ENCODE assay signal across 8 mouse cellular contexts in the genomic region with DNA sequence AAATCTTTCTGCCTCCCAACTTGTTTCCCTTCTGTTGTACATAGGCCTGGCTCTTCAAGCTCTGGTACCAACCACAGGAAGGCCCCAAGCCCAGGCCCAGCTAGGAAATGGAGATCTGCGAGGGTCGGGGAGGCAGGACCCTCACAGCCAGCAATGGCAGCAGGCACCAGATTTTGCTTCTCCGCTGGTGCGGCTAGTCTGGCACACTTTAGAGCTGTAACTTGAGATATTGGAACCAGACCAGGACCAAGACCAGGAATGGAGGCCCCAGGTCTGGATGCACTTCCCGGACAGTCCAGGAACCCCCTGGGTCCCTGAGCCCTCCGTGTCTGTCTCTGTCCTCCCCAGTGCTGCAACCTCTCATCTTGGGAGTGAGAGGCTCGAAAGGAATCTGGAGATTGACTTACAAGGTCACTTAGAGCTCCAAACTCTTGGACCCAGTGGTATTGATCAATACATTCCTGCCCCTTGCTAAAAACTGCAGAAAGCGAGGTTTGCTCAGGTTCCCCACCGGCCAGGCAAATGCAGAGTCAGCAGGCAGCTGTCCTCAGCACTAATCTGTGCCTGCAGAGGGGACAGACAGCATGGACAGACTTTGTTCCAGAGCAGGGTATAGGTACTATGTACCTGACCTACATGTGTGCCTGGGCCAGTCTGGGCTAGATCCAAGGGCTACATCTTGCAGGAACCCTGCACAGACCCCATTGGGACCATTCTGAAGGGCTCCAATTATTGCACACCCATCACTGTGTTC. TPM values are rescaled to one million over a fixed set of nuclear protein-coding genes. Genes with fewer than 3 reads are reported as not detected.
DNase-seq lines count a peak whose midpoint lies in the region; ATAC-seq and TF ChIP-seq lines count a peak whose summit lies in the region.
"Had no signal": no experiment of that assay in that cellular context is flagged by ENCODE, and none has a peak within 500 bp of the region (broad histone marks: within the 10 kb centered on the region; RNA-seq: fewer than 3 reads in every experiment).

No protein-coding gene starts in this region.

- no peak for DNase-seq in heart, postnatal 4 days
- no peak for DNase-seq in stomach, postnatal 0 days (ENCODE audit: low spot score)
- DNase-seq in limb, embryonic 14.5 days (ENCODE audit: low spot score), result no peak
- no peak for DNase-seq in ovary, postnatal 10 days (ENCODE audit: low spot score)
- DNase-seq in frontal cortex, postnatal 10 days (ENCODE audit: low spot score in 2 of 2), result no peak

- H3K27ac ChIP-seq in heart, embryonic 14.5 days (replicated peaks in 1 of 2; ENCODE audit: control insufficient read depth in 1 of 2, insufficient read depth in 1 of 2, low read depth in 2 of 2, low read length in 2 of 2), result peak overlapping the region in 1 of 2 experiments; percentile 93; a peak in 2 of 4 replicates
- H3K27ac ChIP-seq in stomach, embryonic 14.5 days (ENCODE audit: low read length), result no peak overlapping the region
- no peak overlapping the region for H3K27ac ChIP-seq in stomach, postnatal 0 days (replicated peaks)
- H3K27ac ChIP-seq in limb, embryonic 14.5 days (replicated peaks; ENCODE audit: low read depth, low read length), result peak overlapping the region; percentile 63

- TF ChIP-seq EP300 in stomach, postnatal 0 days (optimal IDR thresholded peaks at IDR 0.05), result no peak

- peak overlapping the region; percentile 86 for H3K4me2 ChIP-seq in heart, embryonic 14.5 days (ENCODE audit: low read length)
- peak overlapping the region; percentile 74; the same call in 1 of the 2 replicates for H3K4me2 ChIP-seq in stomach, embryonic 14.5 days (replicated peaks; ENCODE audit: low read depth, low read length)
- H3K4me2 ChIP-seq in stomach, postnatal 0 days (replicated peaks; ENCODE audit: low read depth), result no peak overlapping the region; the same call in 1 of the 2 replicates
- H3K4me2 ChIP-seq in limb, embryonic 14.5 days (replicated peaks; ENCODE audit: low read depth, low read length, severe bottlenecking), result peak overlapping the region; percentile 55

- no peaks in the 10 kb centered on the region for H3K9me3 ChIP-seq in heart, embryonic 14.5 days (ENCODE audit: control insufficient read depth, low read length)
- no peaks in the 10 kb centered on the region; the same call in 1 of the 2 replicates for H3K9me3 ChIP-seq in stomach, embryonic 14.5 days (ENCODE audit: control insufficient read depth, low read depth, low read length)
- no peaks in the 10 kb centered on the region for H3K9me3 ChIP-seq in stomach, postnatal 0 days (ENCODE audit: control insufficient read depth, low read length)
- no peaks in the 10 kb centered on the region for H3K9me3 ChIP-seq in limb, embryonic 14.5 days (ENCODE audit: control insufficient read depth, low read length)

- H3K27me3 ChIP-seq in heart, embryonic 14.5 days (ENCODE audit: control insufficient read depth, insufficient read depth, low read length), result no peaks in the 10 kb centered on the region
- H3K27me3 ChIP-seq in stomach, embryonic 14.5 days (ENCODE audit: control insufficient read depth, insufficient read depth, low read length), result no peaks in the 10 kb centered on the region
- no peaks in the 10 kb centered on the region for H3K27me3 ChIP-seq in stomach, postnatal 0 days (ENCODE audit: control insufficient read depth, insufficient read depth, low read length)
- H3K27me3 ChIP-seq in limb, embryonic 14.5 days (ENCODE audit: control insufficient read depth, insufficient read depth, low read length), result no peaks in the 10 kb centered on the region

- no peak for TF ChIP-seq POLR2A in limb, embryonic 14.5 days (IDR thresholded peaks at IDR 0.05; ENCODE audit: borderline replicate concordance, extremely low read depth, insufficient read depth, insufficient read length)

- TF ChIP-seq CTCF in stomach, postnatal 0 days (IDR thresholded peaks at IDR 0.05; ENCODE audit: low read depth), result no peak

- no peaks in the 10 kb centered on the region for H3K36me3 ChIP-seq in heart, embryonic 14.5 days (ENCODE audit: control insufficient read depth, insufficient read depth, low read length)
- no peaks in the 10 kb centered on the region for H3K36me3 ChIP-seq in stomach, embryonic 14.5 days (ENCODE audit: control insufficient read depth, insufficient read depth, low read length)
- no peaks in the 10 kb centered on the region for H3K36me3 ChIP-seq in stomach, postnatal 0 days (ENCODE audit: control insufficient read depth, insufficient read depth, low read length)
- H3K36me3 ChIP-seq in limb, embryonic 14.5 days (ENCODE audit: control insufficient read depth, insufficient read depth, low read length), result no peaks in the 10 kb centered on the region

- H3K9ac ChIP-seq in heart, embryonic 14.5 days (ENCODE audit: low read length), result no peak overlapping the region
- no peak overlapping the region for H3K9ac ChIP-seq in stomach, embryonic 14.5 days (replicated peaks; ENCODE audit: low read depth, low read length)
- H3K9ac ChIP-seq in stomach, postnatal 0 days (ENCODE audit: low read length), result no peak overlapping the region
- H3K9ac ChIP-seq in limb, embryonic 14.5 days (ENCODE audit: low read depth, low read length, severe bottlenecking), result no peak overlapping the region

- no peak for ATAC-seq in heart, embryonic 14.5 days (ENCODE audit: insufficient number of reproducible peaks, insufficient read depth, low FRiP score, low read depth)
- no peak for ATAC-seq in stomach, embryonic 14.5 days (ENCODE audit: insufficient number of reproducible peaks, insufficient read depth, low FRiP score, low read depth)
- no peak for ATAC-seq in stomach, postnatal 0 days (ENCODE audit: low FRiP score, low TSS enrichment)
- ATAC-seq in limb, embryonic 14.5 days (ENCODE audit: low FRiP score, low read depth), result no peak

- H3K4me1 ChIP-seq in heart, embryonic 14.5 days (ENCODE audit: control insufficient read depth in 2 of 2, insufficient read depth in 2 of 2, low read length in 2 of 2), result peaks cover 28 to 32% of the 10 kb centered on the region in 2 experiments
- H3K4me1 ChIP-seq in stomach, embryonic 14.5 days (ENCODE audit: control insufficient read depth, insufficient read depth, low read length), result peaks cover 18% of the 10 kb centered on the region; the same call in 1 of the 2 replicates
- H3K4me1 ChIP-seq in stomach, postnatal 0 days (replicated peaks; ENCODE audit: control insufficient read depth, insufficient read depth), result peaks cover 12% of the 10 kb centered on the region
- H3K4me1 ChIP-seq in limb, embryonic 14.5 days (ENCODE audit: control insufficient read depth, insufficient read depth, low read length), result peaks cover 23% of the 10 kb centered on the region

- WGBS in heart, embryonic 14.5 days, result 55% methylated on average over 9 of the region's 9 CpGs
- 52% methylated on average over 9 of the region's 9 CpGs for WGBS in stomach, embryonic 14.5 days
- WGBS in stomach, postnatal 0 days, result 68% methylated on average over 9 of the region's 9 CpGs
- WGBS in limb, embryonic 14.5 days, result 38% methylated on average over 9 of the region's 9 CpGs

- H3K4me3 ChIP-seq in heart, embryonic 14.5 days (ENCODE audit: control insufficient read depth in 1 of 2, insufficient read depth in 1 of 2, low read depth in 1 of 2, low read length in 2 of 2), result no peak overlapping the region
- H3K4me3 ChIP-seq in stomach, embryonic 14.5 days (ENCODE audit: low read depth, low read length), result no peak overlapping the region
- H3K4me3 ChIP-seq in stomach, postnatal 0 days (ENCODE audit: low read depth, low read length), result no peak overlapping the region
- no peak overlapping the region for H3K4me3 ChIP-seq in limb, embryonic 14.5 days (replicated peaks; ENCODE audit: low read length)

RNA-seq across cellular contexts. Expression of a gene that starts 1.1 kb away (rescaled TPM):
- 114 and 126 TPM in 2 replicates for polyA plus RNA-seq in heart, embryonic 14.5 days (2014; fragmentation: Nextera tagmentation; extraction: Ambion mirVana)
- total RNA-seq in heart, postnatal 4 days (2021), result 100 to 1,000 TPM; 103 to 108 TPM
- polyA plus RNA-seq in stomach, embryonic 14.5 days (2014; fragmentation: Nextera tagmentation; extraction: Ambion mirVana), result 48.5 and 57.0 TPM in 2 replicates
- 83.5 and 86.2 TPM in 2 replicates for polyA plus RNA-seq in stomach, postnatal 0 days (2015; fragmentation: Nextera tagmentation; extraction: Ambion mirVana)
- polyA plus RNA-seq in limb, embryonic 14.5 days (2012; rRNA removed), result 71.3 and 93.1 TPM in 2 replicates
- polyA plus RNA-seq in limb, embryonic 14.5 days (2014; fragmentation: Nextera tagmentation; extraction: Ambion mirVana), result 67.1 and 71.4 TPM in 2 replicates

RNA-seq across cellular contexts. Expression of a gene that starts 29.7 kb away (rescaled TPM):
- polyA plus RNA-seq in heart, embryonic 14.5 days (2014; fragmentation: Nextera tagmentation; extraction: Ambion mirVana), result 85.5 and 87.7 TPM in 2 replicates
- total RNA-seq in heart, postnatal 4 days (2021), result 10 to 100 TPM; 51.3 to 53.5 TPM
- polyA plus RNA-seq in stomach, embryonic 14.5 days (2014; fragmentation: Nextera tagmentation; extraction: Ambion mirVana), result 48.8 and 54.5 TPM in 2 replicates
- polyA plus RNA-seq in stomach, postnatal 0 days (2015; fragmentation: Nextera tagmentation; extraction: Ambion mirVana), result 76.3 and 83.1 TPM in 2 replicates
- 67.4 and 81.1 TPM in 2 replicates for polyA plus RNA-seq in limb, embryonic 14.5 days (2012; rRNA removed)
- 60.2 and 61.5 TPM in 2 replicates for polyA plus RNA-seq in limb, embryonic 14.5 days (2014; fragmentation: Nextera tagmentation; extraction: Ambion mirVana)

RNA-seq across cellular contexts. Expression of a gene that starts 31.5 kb away (rescaled TPM):
- polyA plus RNA-seq in heart, embryonic 14.5 days (2014; fragmentation: Nextera tagmentation; extraction: Ambion mirVana), result 1.9 and 2.5 TPM in 2 replicates
- under 1 TPM; 0.43 to 0.68 TPM for total RNA-seq in heart, postnatal 4 days (2021)
- polyA plus RNA-seq in stomach, embryonic 14.5 days (2014; fragmentation: Nextera tagmentation; extraction: Ambion mirVana), result 0.95 and 1.8 TPM in 2 replicates
- polyA plus RNA-seq in stomach, postnatal 0 days (2015; fragmentation: Nextera tagmentation; extraction: Ambion mirVana), result 1.0 and 1.2 TPM in 2 replicates
- polyA plus RNA-seq in limb, embryonic 14.5 days (2012; rRNA removed), result 2.1 and 2.6 TPM in 2 replicates
- 2.2 and 2.8 TPM in 2 replicates for polyA plus RNA-seq in limb, embryonic 14.5 days (2014; fragmentation: Nextera tagmentation; extraction: Ambion mirVana)
- polyA plus RNA-seq: Patski had no signal
